Mouse (Mus musculus): ENCODE measurements at regions not wholly inside any gene's neighbourhood (a gene's known extent, or its start where the extent isn't known, plus 50 kb on each side); places are given as distances from the start of the nearest gene placed in this dataset.

DNA sequence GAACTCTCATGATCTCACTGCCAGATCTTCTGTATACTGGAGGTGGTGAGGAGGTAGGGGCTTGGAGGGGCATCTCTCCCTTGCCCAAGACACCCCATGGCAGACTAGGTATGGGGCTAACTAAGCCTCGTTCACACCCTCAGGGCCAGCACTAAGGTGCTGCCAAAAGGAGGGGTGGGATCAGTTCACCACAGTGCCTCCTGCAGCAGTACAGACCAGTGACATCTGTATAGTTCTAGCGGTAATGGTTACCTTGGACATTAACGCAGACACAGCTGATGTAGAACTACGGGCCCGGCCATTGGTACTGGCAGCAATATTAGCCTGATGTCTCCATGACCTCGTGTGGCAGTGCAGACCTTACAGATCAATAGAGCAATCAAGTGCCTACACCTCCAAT is 196.0 kb upstream of the Cdh9 start:
- dilution Hi-C loops (cut with MboI; ENCODE audit: extremely low pct_ligation_motif_present, extremely low pct_unique_long_range_greater_than_20kb, low sequenced_read_pairs) = no loop called here
- DNase-seq (ENCODE audit: extremely low read depth) = no peak
- Histone ChIP-seq H3K36me3 (replicated peaks in 1 of 2; ENCODE audit: control insufficient read depth in 1 of 2, insufficient read depth in 1 of 2, low read length in 1 of 2) (no peaks in the 10 kb centered on the region), H3K4me1 (ENCODE audit: control insufficient read depth in 1 of 2, insufficient read depth in 2 of 2) (no peaks in the 10 kb centered on the region), H3K9ac (ENCODE audit: insufficient read depth, low read depth) (no peak overlapping the region), H3K79me2 (replicated peaks; ENCODE audit: control insufficient read depth, extremely low read depth, insufficient read depth, poor library complexity, severe bottlenecking) (no peaks in the 10 kb centered on the region), H3K4me3 (replicated peaks in 1 of 3; ENCODE audit: low read depth in 2 of 3, low read length in 2 of 3, poor library complexity in 1 of 3) (no peak overlapping the region), H3K4me2 (ENCODE audit: insufficient read depth, low read depth, poor library complexity, severe bottlenecking) (no peak overlapping the region), H3K9me3 (replicated peaks; ENCODE audit: low read length) (peaks cover 39% of the 10 kb centered on the region), H3K27ac (ENCODE audit: insufficient read depth, low read depth) (no peak overlapping the region), H3K27me3 (replicated peaks) (no peaks in the 10 kb centered on the region)
- in situ Hi-C loops (cut with MboI; ENCODE audit: low pct_ligation_motif_present, low pct_unique_long_range_greater_than_20kb, low sequenced_read_pairs) = no loop called here
- TF ChIP-seq HCFC1 (IDR thresholded peaks at IDR 0.05; ENCODE audit: low read depth, low read length) (no peak), JUND (conservative IDR thresholded peaks at IDR 0.05; ENCODE audit: low read depth, low read length) (no peak), NELFE (IDR thresholded peaks at IDR 0.05; ENCODE audit: low read depth, low read length) (no peak), POLR2AphosphoS2 (IDR thresholded peaks at IDR 0.05; ENCODE audit: low read depth, low read length) (no peak), RAD21 (IDR thresholded peaks at IDR 0.05; ENCODE audit: low read depth, low read length) (no peak), BHLHE40 (IDR thresholded peaks at IDR 0.05; ENCODE audit: low read depth, low read length) (no peak), IRF4 (IDR thresholded peaks at IDR 0.05; ENCODE audit: low read depth, low read length) (no peak), ZNF384 (IDR thresholded peaks at IDR 0.05; ENCODE audit: low read depth, low read length) (no peak), SMC3 (IDR thresholded peaks at IDR 0.05; ENCODE audit: low read depth, low read length) (no peak), JUN (IDR thresholded peaks at IDR 0.05; ENCODE audit: insufficient read depth, low read depth, low read length) (no peak), POLR2A (IDR thresholded peaks at IDR 0.05; ENCODE audit: low read depth, low read length) (no peak), SIN3A (IDR thresholded peaks at IDR 0.05; ENCODE audit: low read length) (no peak)

- H3K9me3 ChIP-seq (replicated peaks; ENCODE audit: low read length) = peaks cover 34% of the 10 kb centered on the region
- no peak overlapping the region for H3K4me2 ChIP-seq (ENCODE audit: insufficient read depth, low read depth, poor library complexity, severe bottlenecking)
- H3K4me3 ChIP-seq (replicated peaks in 1 of 3; ENCODE audit: low read depth in 2 of 3, low read length in 2 of 3, poor library complexity in 1 of 3) = no peak overlapping the region
- dilution Hi-C loops (cut with MboI; ENCODE audit: extremely low pct_ligation_motif_present, extremely low pct_unique_long_range_greater_than_20kb, low sequenced_read_pairs) (no loop called here), in situ Hi-C loops (cut with MboI; ENCODE audit: low pct_ligation_motif_present, low pct_unique_long_range_greater_than_20kb, low sequenced_read_pairs) (no loop called here)
- no peak overlapping the region for H3K27ac ChIP-seq (ENCODE audit: insufficient read depth, low read depth)
- H3K36me3 ChIP-seq (replicated peaks in 1 of 2; ENCODE audit: control insufficient read depth in 1 of 2, insufficient read depth in 1 of 2, low read length in 1 of 2) = no peaks in the 10 kb centered on the region
- no peak for DNase-seq (ENCODE audit: extremely low read depth)
- H3K79me2 ChIP-seq (replicated peaks; ENCODE audit: control insufficient read depth, extremely low read depth, insufficient read depth, poor library complexity, severe bottlenecking) = no peaks in the 10 kb centered on the region
- H3K9ac ChIP-seq (ENCODE audit: insufficient read depth, low read depth) = no peak overlapping the region
- no peak for TF ChIP-seq ELF1 (IDR thresholded peaks at IDR 0.05; ENCODE audit: low read depth, low read length)
- no peak for TF ChIP-seq ZMIZ1 (IDR thresholded peaks at IDR 0.05; ENCODE audit: low read depth, low read length)
- no peak for TF ChIP-seq SIN3A (IDR thresholded peaks at IDR 0.05; ENCODE audit: low read length)
- no peak for TF ChIP-seq USF1 (IDR thresholded peaks at IDR 0.05; ENCODE audit: low read depth, low read length)
- TF ChIP-seq TBP (conservative IDR thresholded peaks at IDR 0.05; ENCODE audit: low read depth, low read length) = no peak
- TF ChIP-seq IRF4 (IDR thresholded peaks at IDR 0.05; ENCODE audit: low read depth, low read length) = no peak
- TF ChIP-seq POLR2A (IDR thresholded peaks at IDR 0.05; ENCODE audit: low read depth, low read length) = no peak
- TF ChIP-seq UBTF (IDR thresholded peaks at IDR 0.05; ENCODE audit: low read depth, low read length) = no peak
- TF ChIP-seq CTCF (conservative IDR thresholded peaks at IDR 0.05 in 1 of 2, IDR thresholded peaks at IDR 0.05 in 1 of 2; ENCODE audit: low read depth in 2 of 2, low read length in 2 of 2) = no peak
- H3K27me3 ChIP-seq (replicated peaks) = no peaks in the 10 kb centered on the region
- H3K4me1 ChIP-seq (ENCODE audit: control insufficient read depth in 1 of 2, insufficient read depth in 2 of 2) = no peaks in the 10 kb centered on the region
Measured at GRCm38 (mm10) chr15:16541226-16541625, 187.3 kb upstream of the Cdh9 start.

Data from CH12.LX (cell line).